Mouse (Mus musculus) lung, postnatal 0 days (tissue): ENCODE results near the gene 5730522E02Rik.

ENCODE experiments used
- CTCF ChIP-seq: IDR thresholded peaks from 2 replicates; pipeline ENCODE4 v1.5.1; 2016; ENCODE audit warnings: antibody characterized with exemption, mild to moderate bottlenecking
- EP300 ChIP-seq: IDR thresholded peaks from 2 replicates; pipeline ENCODE4 v1.6.1; 2016; ENCODE audit warnings: antibody characterized with exemption, mild to moderate bottlenecking, control low read depth

DNA sequence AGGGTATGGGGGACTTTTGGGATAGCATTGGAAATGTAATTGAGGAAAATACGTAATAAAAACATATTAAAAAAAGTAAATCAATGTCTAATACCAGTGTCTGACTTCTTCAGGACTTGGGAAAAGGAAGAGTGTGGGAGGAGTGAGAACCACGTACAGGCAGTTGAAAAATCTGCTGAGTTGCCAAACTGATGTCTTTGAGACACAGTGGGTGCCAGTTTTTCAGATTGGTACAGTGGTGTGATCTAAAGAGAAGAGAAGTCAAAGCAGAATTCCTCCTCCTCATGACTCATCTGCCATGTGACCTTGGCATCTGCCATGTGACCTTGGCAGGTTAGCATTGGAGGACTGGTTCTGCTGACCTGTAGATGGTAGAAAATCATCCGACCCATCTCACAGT, 316.7 kb downstream of the 5730522E02Rik start:
- TF ChIP-seq CTCF (no peak), EP300 (no peak)
